Mouse (Mus musculus): ENCODE results near the gene Cntfr. TPM values are rescaled to one million over a fixed set of nuclear protein-coding genes. Genes with fewer than 3 reads are reported as not detected.

Cntfr gene
- polyA plus RNA-seq, 1 experiment from 2014 or later = 5.5 TPM

- H3K36me3 ChIP-seq (ENCODE audit: control insufficient read depth, insufficient read depth, low read length) = no peaks in the 10 kb centered on the region
- 38% methylated on average over 12 of the region's 12 CpGs for WGBS
- H3K9me3 ChIP-seq (ENCODE audit: control insufficient read depth, low read length) = no peaks in the 10 kb centered on the region
- no peak for ATAC-seq
- no peak overlapping the region for H3K4me3 ChIP-seq (ENCODE audit: low read length)
- H3K4me2 ChIP-seq (ENCODE audit: low read depth, low read length) = no peak overlapping the region
- no peaks in the 10 kb centered on the region for H3K4me1 ChIP-seq (ENCODE audit: control insufficient read depth, insufficient read depth, low read length)
- H3K9ac ChIP-seq (ENCODE audit: low read depth, low read length) = no peak overlapping the region
- no peak overlapping the region for H3K27ac ChIP-seq (ENCODE audit: low read length)
- H3K27me3 ChIP-seq (replicated peaks; ENCODE audit: control insufficient read depth, insufficient read depth, low read length) = no peaks in the 10 kb centered on the region; the same call in 1 of the 2 replicates
Observed at GRCm38 (mm10) chr4:41618916-41619746, 77.8 kb downstream of the Cntfr start.

- H3K4me2 ChIP-seq (ENCODE audit: low read depth, low read length) = no peak overlapping the region
- no peak overlapping the region for H3K9ac ChIP-seq (ENCODE audit: low read depth, low read length)
- WGBS = 55% methylated on average over 9 of the region's 9 CpGs
- H3K27me3 ChIP-seq (replicated peaks; ENCODE audit: control insufficient read depth, insufficient read depth, low read length) = no peaks in the 10 kb centered on the region; the same call in 1 of the 2 replicates
- ATAC-seq = peak; percentile 63; the same call in 1 of the 2 replicates
- no peaks in the 10 kb centered on the region for H3K36me3 ChIP-seq (ENCODE audit: control insufficient read depth, insufficient read depth, low read length)
- no peaks in the 10 kb centered on the region for H3K9me3 ChIP-seq (ENCODE audit: control insufficient read depth, low read length)
- H3K4me3 ChIP-seq (ENCODE audit: low read length) = no peak overlapping the region
- no peak overlapping the region for H3K27ac ChIP-seq (ENCODE audit: low read length)
- no peaks in the 10 kb centered on the region for H3K4me1 ChIP-seq (ENCODE audit: control insufficient read depth, insufficient read depth, low read length)
Observed at GRCm38 (mm10) chr4:41615661-41616599, 81.0 kb downstream of the Cntfr start.

GRCm38 (mm10) chr4:41614156-41614555 is 82.7 kb downstream of the Cntfr start:
- H3K27me3 ChIP-seq (replicated peaks; ENCODE audit: control insufficient read depth, insufficient read depth, low read length) = no peaks in the 10 kb centered on the region; the same call in 1 of the 2 replicates
- WGBS = 7% methylated on average over 7 of the region's 7 CpGs
- no peaks in the 10 kb centered on the region for H3K9me3 ChIP-seq (ENCODE audit: control insufficient read depth, low read length)
- no peak overlapping the region for H3K9ac ChIP-seq (ENCODE audit: low read depth, low read length)
- H3K27ac ChIP-seq (ENCODE audit: low read length) = no peak overlapping the region
- 0 out of 2 replicates have a peak, but pooled peaks have one; percentile 26 for ATAC-seq
- H3K36me3 ChIP-seq (ENCODE audit: control insufficient read depth, insufficient read depth, low read length) = no peaks in the 10 kb centered on the region
- H3K4me1 ChIP-seq (ENCODE audit: control insufficient read depth, insufficient read depth, low read length) = no peaks in the 10 kb centered on the region
- no peak overlapping the region for H3K4me3 ChIP-seq (ENCODE audit: low read length)
- no peak overlapping the region for H3K4me2 ChIP-seq (ENCODE audit: low read depth, low read length)

GRCm38 (mm10) chr4:41612166-41612565 is 84.7 kb downstream of the Cntfr start:
- WGBS = 57% methylated on average over 8 of the region's 8 CpGs
- no peak overlapping the region for H3K4me2 ChIP-seq (ENCODE audit: low read depth, low read length)
- H3K9ac ChIP-seq (ENCODE audit: low read depth, low read length) = no peak overlapping the region
- no peaks in the 10 kb centered on the region; the same call in 1 of the 2 replicates for H3K27me3 ChIP-seq (replicated peaks; ENCODE audit: control insufficient read depth, insufficient read depth, low read length)
- H3K4me3 ChIP-seq (ENCODE audit: low read length) = no peak overlapping the region
- H3K27ac ChIP-seq (ENCODE audit: low read length) = no peak overlapping the region
- H3K4me1 ChIP-seq (ENCODE audit: control insufficient read depth, insufficient read depth, low read length) = no peaks in the 10 kb centered on the region
- ATAC-seq = no peak
- H3K36me3 ChIP-seq (ENCODE audit: control insufficient read depth, insufficient read depth, low read length) = no peaks in the 10 kb centered on the region
- no peaks in the 10 kb centered on the region for H3K9me3 ChIP-seq (ENCODE audit: control insufficient read depth, low read length)

- ATAC-seq = no peak
- no peak overlapping the region for H3K27ac ChIP-seq (ENCODE audit: low read length)
- no peaks in the 10 kb centered on the region; the same call in 1 of the 2 replicates for H3K27me3 ChIP-seq (replicated peaks; ENCODE audit: control insufficient read depth, insufficient read depth, low read length)
- H3K9ac ChIP-seq (ENCODE audit: low read depth, low read length) = no peak overlapping the region
- H3K36me3 ChIP-seq (ENCODE audit: control insufficient read depth, insufficient read depth, low read length) = no peaks in the 10 kb centered on the region
- WGBS = 49% methylated on average over 6 of the region's 6 CpGs
- H3K4me1 ChIP-seq (ENCODE audit: control insufficient read depth, insufficient read depth, low read length) = no peaks in the 10 kb centered on the region
- no peaks in the 10 kb centered on the region for H3K9me3 ChIP-seq (ENCODE audit: control insufficient read depth, low read length)
- no peak overlapping the region for H3K4me3 ChIP-seq (ENCODE audit: low read length)
- no peak overlapping the region for H3K4me2 ChIP-seq (ENCODE audit: low read depth, low read length)
Observed at GRCm38 (mm10) chr4:41610594-41610980, 86.3 kb downstream of the Cntfr start.

- Histone ChIP-seq H3K9me3 (ENCODE audit: control insufficient read depth, low read length) (no peaks in the 10 kb centered on the region), H3K9ac (ENCODE audit: low read depth, low read length) (no peak overlapping the region), H3K4me2 (ENCODE audit: low read depth, low read length) (no peak overlapping the region), H3K27me3 (replicated peaks; ENCODE audit: control insufficient read depth, insufficient read depth, low read length) (no peaks in the 10 kb centered on the region), H3K36me3 (ENCODE audit: control insufficient read depth, insufficient read depth, low read length) (no peaks in the 10 kb centered on the region), H3K4me1 (ENCODE audit: control insufficient read depth, insufficient read depth, low read length) (no peaks in the 10 kb centered on the region), H3K4me3 (ENCODE audit: low read length) (no peak overlapping the region), H3K27ac (ENCODE audit: low read length) (no peak overlapping the region)
- WGBS = 73% methylated on average over 10 of the region's 10 CpGs
- ATAC-seq = no peak
Observed at GRCm38 (mm10) chr4:41609681-41610593, 87.0 kb downstream of the Cntfr start.

Other genes with a start within 250 kb of the Cntfr start
- gene Kif24, start 232.2 kb downstream of the Cntfr start, polyA plus RNA-seq (2015; fragmentation: Nextera tagmentation; extraction: Ambion mirVana) = 4.0 TPM in 2 replicates
- gene Nudt2, start 231.9 kb downstream of the Cntfr start, polyA plus RNA-seq (2015; fragmentation: Nextera tagmentation; extraction: Ambion mirVana) = 62.5 and 70.3 TPM in 2 replicates
- 12.7 and 15.3 TPM in 2 replicates for gene AI464131, start 194.0 kb downstream of the Cntfr start, polyA plus RNA-seq (2015; fragmentation: Nextera tagmentation; extraction: Ambion mirVana)
- 0.21 TPM in 1 of 2 replicates, not detected in the other for gene 1110017D15Rik, start 179.8 kb downstream of the Cntfr start, polyA plus RNA-seq (2015; fragmentation: Nextera tagmentation; extraction: Ambion mirVana)
- 2.4 and 2.9 TPM in 2 replicates for gene Fam219a, start 127.6 kb downstream of the Cntfr start, polyA plus RNA-seq (2015; fragmentation: Nextera tagmentation; extraction: Ambion mirVana)
- gene Dnaic1, start 127.3 kb downstream of the Cntfr start, polyA plus RNA-seq (2015; fragmentation: Nextera tagmentation; extraction: Ambion mirVana) = 3.5 and 4.2 TPM in 2 replicates
- gene Enho, start 56.8 kb downstream of the Cntfr start, polyA plus RNA-seq (2015; fragmentation: Nextera tagmentation; extraction: Ambion mirVana) = 7.6 and 8.7 TPM in 2 replicates
- 113 and 125 TPM in 2 replicates for gene Il11ra1, start 2.9 kb upstream of the Cntfr start, polyA plus RNA-seq (2015; fragmentation: Nextera tagmentation; extraction: Ambion mirVana)
- gene Rpp25l, start 16.4 kb upstream of the Cntfr start, polyA plus RNA-seq (2015; fragmentation: Nextera tagmentation; extraction: Ambion mirVana) = 57.5 and 64.9 TPM in 2 replicates
- 136 and 143 TPM in 2 replicates for gene Dctn3, start 26.1 kb upstream of the Cntfr start, polyA plus RNA-seq (2015; fragmentation: Nextera tagmentation; extraction: Ambion mirVana)
- not detected in 2 replicates for gene Arid3c, start 34.1 kb upstream of the Cntfr start, polyA plus RNA-seq (2015; fragmentation: Nextera tagmentation; extraction: Ambion mirVana)
- gene Galt, start 58.1 kb upstream of the Cntfr start, polyA plus RNA-seq (2015; fragmentation: Nextera tagmentation; extraction: Ambion mirVana) = 93.4 and 103 TPM in 2 replicates
- gene Sigmar1, start 59.1 kb upstream of the Cntfr start, polyA plus RNA-seq (2015; fragmentation: Nextera tagmentation; extraction: Ambion mirVana) = 105 and 111 TPM in 2 replicates
- gene Ccl27a, start 77.2 kb upstream of the Cntfr start, polyA plus RNA-seq (2015; fragmentation: Nextera tagmentation; extraction: Ambion mirVana) = 24.3 and 26.8 TPM in 2 replicates
- 15.1 and 26.9 TPM in 2 replicates for gene Gm21541, start 206.5 kb upstream of the Cntfr start, polyA plus RNA-seq (2015; fragmentation: Nextera tagmentation; extraction: Ambion mirVana)
- 1.6 and 1.7 TPM in 2 replicates for gene Gm20878, start 244.5 kb upstream of the Cntfr start, polyA plus RNA-seq (2015; fragmentation: Nextera tagmentation; extraction: Ambion mirVana)